Mouse (Mus musculus) heart, embryonic 13.5 days (tissue): ENCODE measurements at regions not wholly inside any gene's neighbourhood (a gene's known extent, or its start where the extent isn't known, plus 50 kb on each side); places are given as distances from the start of the nearest gene placed in this dataset.

Experiments
- ATAC-seq: fragments of 200-750 bp; cut with Nextera tagmentation; 2 replicates; pipeline ENCODE4 v1.8.0; 2017; ENCODE audit warnings: moderate TSS enrichment; ENCODE audit not compliant: insufficient number of reproducible peaks, low FRiP score, low TSS enrichment; ENCODE audit errors: extremely low read depth
- H3K27ac ChIP-seq: fragments of 300-500 bp; sonication (generic); replicated peaks from 2 replicates; pipeline ENCODE4 v1.5.1; 2015; ENCODE audit warnings: moderate library complexity, mild to moderate bottlenecking, inconsistent platforms
- H3K27me3 ChIP-seq: fragments of 300-500 bp; sonication (generic); replicated peaks from 2 replicates; pipeline ENCODE4 v1.6.1; 2015; ENCODE audit warnings: mild to moderate bottlenecking, inconsistent platforms
- H3K36me3 ChIP-seq: fragments of 300-500 bp; sonication (generic); 2 replicates; pipeline ENCODE4 v1.6.1; 2015; ENCODE audit warnings: mild to moderate bottlenecking, inconsistent platforms
- H3K4me1 ChIP-seq: fragments of 300-500 bp; sonication (generic); 2 replicates; pipeline ENCODE4 v1.6.1; 2015; ENCODE audit warnings: inconsistent platforms
- H3K4me2 ChIP-seq: fragments of 300-500 bp; sonication (generic); 2 replicates; pipeline ENCODE4 v1.6.1; 2015; ENCODE audit warnings: inconsistent platforms, mild to moderate bottlenecking, moderate library complexity
- H3K4me3 ChIP-seq: fragments of 300-500 bp; sonication (generic); 2 replicates; pipeline ENCODE4 v1.5.1; 2015; ENCODE audit warnings: moderate library complexity, mild to moderate bottlenecking, inconsistent platforms
- H3K9ac ChIP-seq: fragments of 300-500 bp; sonication (generic); 2 replicates; pipeline ENCODE4 v1.6.1; 2015; ENCODE audit warnings: inconsistent platforms, mild to moderate bottlenecking, moderate library complexity
- H3K9me3 ChIP-seq: fragments of 300-500 bp; sonication (generic); 2 replicates; pipeline ENCODE4 v1.6.1; 2016; ENCODE audit warnings: inconsistent platforms
- WGBS: fragments of 180-500 bp; shearing (Covaris S2); methylation state at CpG from one replicate; pipeline ENCODE4 v1.1.7; 2015; ENCODE audit warnings: mixed read lengths; 5-methylcytosine and 5-hydroxymethylcytosine counted together

GRCm38 (mm10) chr7:116893846-116894245, 389.7 kb downstream of the Nucb2 start:
- 73% methylated on average over 6 of the region's 6 CpGs for WGBS
- no peak overlapping the region for H3K27ac ChIP-seq
- no peak overlapping the region for H3K4me3 ChIP-seq
- H3K27me3 ChIP-seq: no peaks in the 10 kb centered on the region
- no peak for ATAC-seq
- H3K4me2 ChIP-seq: no peak overlapping the region
- no peak overlapping the region for H3K9ac ChIP-seq
- H3K36me3 ChIP-seq: no peaks in the 10 kb centered on the region
- no peaks in the 10 kb centered on the region for H3K9me3 ChIP-seq
- no peaks in the 10 kb centered on the region for H3K4me1 ChIP-seq

DNA sequence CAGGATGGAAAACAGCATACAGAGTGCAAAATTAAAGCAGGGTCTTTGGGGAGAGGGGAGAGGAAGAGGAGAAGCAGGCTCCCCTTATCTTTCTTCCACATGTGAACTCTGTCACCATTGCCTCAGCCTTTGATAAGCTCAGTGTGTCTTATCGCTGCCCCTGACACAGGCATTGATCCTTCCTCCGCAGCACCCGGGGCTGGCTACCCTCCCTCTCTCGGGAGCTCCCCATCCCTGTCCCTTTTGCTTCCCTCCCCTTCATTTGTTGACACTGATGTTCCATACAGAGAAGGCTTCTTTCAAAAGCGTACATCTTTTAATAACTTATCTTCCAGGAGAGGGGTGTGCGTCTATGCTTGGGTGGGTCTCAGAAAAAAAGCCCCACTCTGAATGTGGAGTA, 411.6 kb downstream of the Nucb2 start:
- H3K27ac ChIP-seq: no peak overlapping the region
- H3K4me1 ChIP-seq: peaks cover 12% of the 10 kb centered on the region; the same call in 1 of the 2 replicates
- H3K9me3 ChIP-seq: no peaks in the 10 kb centered on the region
- ATAC-seq: no peak
- no peak overlapping the region for H3K4me2 ChIP-seq
- H3K36me3 ChIP-seq: no peaks in the 10 kb centered on the region
- WGBS: 5% methylated on average over 6 of the region's 6 CpGs
- no peak overlapping the region for H3K4me3 ChIP-seq
- H3K9ac ChIP-seq: no peak overlapping the region
- no peaks in the 10 kb centered on the region for H3K27me3 ChIP-seq

- H3K27ac ChIP-seq: no peak overlapping the region
- H3K9me3 ChIP-seq: no peaks in the 10 kb centered on the region
- peaks cover 12% of the 10 kb centered on the region; the same call in 1 of the 2 replicates for H3K4me1 ChIP-seq
- no peak for ATAC-seq
- 79% methylated on average over 6 of the region's 6 CpGs for WGBS
- H3K36me3 ChIP-seq: no peaks in the 10 kb centered on the region
- no peak overlapping the region for H3K9ac ChIP-seq
- H3K4me3 ChIP-seq: no peak overlapping the region
- H3K27me3 ChIP-seq: no peaks in the 10 kb centered on the region
- no peak overlapping the region for H3K4me2 ChIP-seq
Observed at GRCm38 (mm10) chr7:116917921-116918670, 413.9 kb downstream of the Nucb2 start.

DNA sequence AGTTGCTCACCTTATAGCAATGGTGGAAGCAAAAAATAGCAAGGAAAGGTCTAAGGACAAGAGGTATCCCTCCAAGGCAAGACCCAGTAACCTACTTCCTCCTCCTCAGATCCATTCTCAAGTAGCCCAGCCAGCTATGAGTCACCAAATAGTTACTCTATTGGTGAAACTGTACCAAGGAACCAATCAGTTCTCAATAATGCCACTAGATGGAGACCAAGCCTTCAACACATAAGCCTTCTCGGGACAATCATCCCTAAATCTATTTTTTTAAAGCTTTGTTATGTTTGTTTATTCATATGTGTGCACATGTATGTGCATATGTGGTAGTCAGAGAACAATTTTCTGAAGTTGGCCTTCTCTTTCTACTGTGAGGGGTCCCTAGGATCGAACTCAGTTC, 434.3 kb upstream of the Xylt1 start:
- H3K36me3 ChIP-seq: no peaks in the 10 kb centered on the region
- H3K27ac ChIP-seq: no peak overlapping the region
- H3K27me3 ChIP-seq: no peaks in the 10 kb centered on the region
- peaks cover 12% of the 10 kb centered on the region; the same call in 1 of the 2 replicates for H3K4me1 ChIP-seq
- no peak for ATAC-seq
- WGBS: 76% methylated on average over 2 of the region's 2 CpGs
- no peak overlapping the region for H3K4me3 ChIP-seq
- H3K4me2 ChIP-seq: no peak overlapping the region
- H3K9ac ChIP-seq: no peak overlapping the region
- no peaks in the 10 kb centered on the region for H3K9me3 ChIP-seq

DNA sequence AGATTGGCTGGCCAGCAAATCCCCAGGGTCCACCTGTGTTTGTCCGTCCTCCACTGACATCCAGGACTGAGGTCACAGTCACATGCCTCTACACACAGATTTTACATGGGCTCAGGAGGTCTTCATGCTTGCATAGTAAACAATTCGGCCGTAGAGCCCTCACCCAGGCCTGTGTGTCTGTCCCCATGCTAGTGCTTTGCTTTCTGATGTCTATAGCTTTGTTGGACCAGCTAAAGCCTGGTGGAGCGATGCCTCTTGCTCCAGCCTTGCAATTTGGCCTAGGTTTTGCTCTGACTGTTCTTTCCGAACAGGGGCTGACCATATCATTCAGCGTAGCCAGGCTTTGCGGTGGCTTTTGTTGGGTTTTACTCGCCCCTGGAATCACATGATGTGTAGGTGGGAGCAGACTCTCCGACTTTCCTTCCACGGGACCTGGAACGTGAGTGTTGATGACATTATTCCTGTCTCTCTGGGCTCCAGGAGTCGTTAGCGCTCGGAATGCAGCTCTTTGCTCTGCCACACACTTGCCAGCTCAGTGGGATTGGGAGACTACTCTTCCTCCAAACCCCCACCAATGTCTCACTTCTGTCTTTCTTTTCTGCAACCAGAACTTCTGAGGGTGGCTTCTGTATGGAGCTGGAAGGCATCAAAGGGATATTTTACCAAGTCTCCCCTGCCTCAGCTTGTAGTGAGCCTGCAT, 421.4 kb upstream of the Xylt1 start:
- WGBS: 61% methylated on average over 14 of the region's 14 CpGs
- H3K27ac ChIP-seq: no peak overlapping the region
- H3K4me1 ChIP-seq: no peaks in the 10 kb centered on the region
- H3K9ac ChIP-seq: no peak overlapping the region
- H3K4me2 ChIP-seq: no peak overlapping the region
- H3K27me3 ChIP-seq: no peaks in the 10 kb centered on the region
- H3K4me3 ChIP-seq: no peak overlapping the region
- no peak for ATAC-seq
- no peaks in the 10 kb centered on the region for H3K9me3 ChIP-seq
- H3K36me3 ChIP-seq: no peaks in the 10 kb centered on the region

DNA sequence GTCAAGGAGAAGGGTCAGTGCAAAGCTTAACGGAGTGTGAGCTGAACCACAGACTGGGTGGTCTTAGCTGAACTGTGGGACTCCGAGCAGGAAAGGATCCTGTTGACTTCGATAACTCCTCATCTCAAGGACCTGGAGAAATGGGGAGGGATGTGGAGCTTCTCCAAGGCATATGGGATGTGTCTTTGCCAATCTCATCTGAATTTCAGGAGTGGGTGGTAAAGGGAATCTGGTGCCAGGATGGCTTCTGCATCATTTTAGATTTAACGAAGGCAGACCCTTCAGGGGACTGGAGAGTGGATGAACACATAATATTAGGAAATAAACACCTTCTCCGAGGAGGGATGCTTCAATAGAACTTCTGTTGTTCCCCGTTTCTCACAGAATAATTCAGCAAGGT, 416.9 kb upstream of the Xylt1 start:
- Histone ChIP-seq H3K27me3 (no peaks in the 10 kb centered on the region), H3K36me3 (no peaks in the 10 kb centered on the region), H3K9ac (no peak overlapping the region), H3K4me1 (no peaks in the 10 kb centered on the region), H3K4me3 (no peak overlapping the region), H3K27ac (no peak overlapping the region), H3K4me2 (no peak overlapping the region), H3K9me3 (no peaks in the 10 kb centered on the region)
- no peak for ATAC-seq
- 70% methylated on average over 6 of the region's 6 CpGs for WGBS

DNA sequence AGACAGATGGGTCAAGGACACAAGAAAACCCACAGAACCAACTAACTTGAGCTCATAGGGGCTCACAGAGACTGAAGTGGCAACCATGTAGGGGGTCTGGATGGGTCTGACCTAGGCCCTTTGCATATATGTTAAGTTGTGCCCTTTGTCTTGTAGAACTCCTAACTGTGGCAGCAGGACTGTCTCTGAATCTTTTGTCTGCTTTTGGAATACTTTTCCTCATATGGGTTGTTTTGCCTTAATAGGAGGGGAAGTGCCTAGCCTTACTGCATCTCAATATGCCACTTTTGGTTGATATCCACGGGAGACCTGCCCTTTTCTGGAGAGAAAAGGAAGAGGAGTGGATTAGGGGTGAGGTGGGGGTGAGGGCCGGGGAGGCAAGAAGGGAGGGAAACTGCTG, 389.4 kb upstream of the Xylt1 start:
- Histone ChIP-seq H3K36me3 (no peaks in the 10 kb centered on the region), H3K4me1 (no peaks in the 10 kb centered on the region), H3K9me3 (no peaks in the 10 kb centered on the region), H3K9ac (no peak overlapping the region), H3K4me3 (no peak overlapping the region), H3K27ac (no peak overlapping the region), H3K4me2 (no peak overlapping the region), H3K27me3 (no peaks in the 10 kb centered on the region)
- ATAC-seq: no peak
- 42% methylated on average over 2 of the region's 2 CpGs for WGBS

GRCm38 (mm10) chr7:116992166-116992565, 388.6 kb upstream of the Xylt1 start:
- Histone ChIP-seq H3K27me3 (no peaks in the 10 kb centered on the region), H3K9ac (no peak overlapping the region), H3K27ac (no peak overlapping the region), H3K36me3 (no peaks in the 10 kb centered on the region), H3K4me1 (no peaks in the 10 kb centered on the region), H3K9me3 (no peaks in the 10 kb centered on the region), H3K4me2 (no peak overlapping the region), H3K4me3 (no peak overlapping the region)
- ATAC-seq: no peak

DNA sequence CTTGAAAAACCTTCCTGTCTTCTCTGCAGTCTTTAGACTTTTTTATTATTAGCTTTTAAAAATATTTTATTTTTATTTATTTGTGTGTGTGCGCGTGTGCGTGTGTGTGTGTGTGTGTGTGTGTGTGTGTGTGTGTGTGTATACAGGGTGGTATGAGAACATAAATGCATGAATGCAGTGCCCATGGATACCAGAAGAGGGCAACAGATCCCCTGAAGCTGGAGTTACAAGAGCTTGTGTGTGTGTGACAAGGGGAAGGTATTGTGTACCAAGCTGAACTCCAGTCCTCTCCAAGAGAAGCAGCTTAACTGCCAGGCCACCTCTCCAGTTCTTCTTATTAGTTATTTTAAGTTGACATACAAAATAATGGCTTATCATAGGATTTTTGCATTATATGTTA, 385.0 kb upstream of the Xylt1 start:
- no peaks in the 10 kb centered on the region for H3K36me3 ChIP-seq
- H3K4me2 ChIP-seq: no peak overlapping the region
- H3K9ac ChIP-seq: no peak overlapping the region
- ATAC-seq: no peak
- H3K27ac ChIP-seq: no peak overlapping the region
- WGBS: 77% methylated on average over 3 of the region's 3 CpGs
- no peaks in the 10 kb centered on the region for H3K4me1 ChIP-seq
- H3K27me3 ChIP-seq: no peaks in the 10 kb centered on the region
- H3K4me3 ChIP-seq: no peak overlapping the region
- H3K9me3 ChIP-seq: no peaks in the 10 kb centered on the region

- Histone ChIP-seq H3K36me3 (no peaks in the 10 kb centered on the region), H3K9me3 (no peaks in the 10 kb centered on the region), H3K4me3 (no peak overlapping the region), H3K4me2 (no peak overlapping the region), H3K9ac (no peak overlapping the region), H3K4me1 (no peaks in the 10 kb centered on the region), H3K27ac (no peak overlapping the region), H3K27me3 (no peaks in the 10 kb centered on the region)
- no peak for ATAC-seq
Observed at GRCm38 (mm10) chr7:117003167-117003566, 377.6 kb upstream of the Xylt1 start.

- ATAC-seq: no peak
- no peaks in the 10 kb centered on the region for H3K9me3 ChIP-seq
- WGBS: 58% methylated on average over 1 of the region's 1 CpGs
- H3K9ac ChIP-seq: no peak overlapping the region
- no peaks in the 10 kb centered on the region for H3K4me1 ChIP-seq
- H3K4me3 ChIP-seq: no peak overlapping the region
- no peaks in the 10 kb centered on the region for H3K27me3 ChIP-seq
- no peak overlapping the region for H3K4me2 ChIP-seq
- H3K27ac ChIP-seq: no peak overlapping the region
- H3K36me3 ChIP-seq: no peaks in the 10 kb centered on the region
Observed at GRCm38 (mm10) chr7:117018349-117018748, 362.4 kb upstream of the Xylt1 start.

DNA sequence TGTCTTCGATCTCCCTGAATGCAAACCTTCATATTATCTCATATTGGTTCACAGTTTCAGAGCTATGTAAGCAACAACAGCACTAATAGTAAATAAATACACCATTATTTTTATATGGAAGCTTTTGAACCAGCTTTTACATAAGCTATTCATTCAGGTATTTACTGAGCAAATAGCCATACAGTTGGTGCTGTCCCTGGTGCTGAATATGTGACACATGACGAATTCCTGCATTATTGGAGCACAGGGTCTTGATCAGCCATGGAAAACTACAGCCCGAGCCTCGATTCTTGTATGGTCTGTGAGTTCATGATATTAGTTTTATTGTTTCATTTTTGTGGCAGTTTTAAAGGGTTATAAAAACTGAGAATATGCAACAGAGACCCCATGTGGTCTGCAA, 359.1 kb upstream of the Xylt1 start:
- no peak overlapping the region for H3K4me3 ChIP-seq
- no peak overlapping the region for H3K27ac ChIP-seq
- WGBS: 48% methylated on average over 4 of the region's 4 CpGs
- no peak for ATAC-seq
- no peaks in the 10 kb centered on the region for H3K4me1 ChIP-seq
- no peaks in the 10 kb centered on the region for H3K27me3 ChIP-seq
- no peak overlapping the region for H3K4me2 ChIP-seq
- no peaks in the 10 kb centered on the region for H3K36me3 ChIP-seq
- no peaks in the 10 kb centered on the region for H3K9me3 ChIP-seq
- no peak overlapping the region for H3K9ac ChIP-seq
